Mouse (Mus musculus) C2C12 (cell line): ENCODE data around the gene Gnai2.

Source experiments
- CEBPB ChIP-seq: IDR thresholded peaks from one replicate; pipeline ENCODE4 v1.6.1; 2011; ENCODE audit warnings: low read depth, mild to moderate bottlenecking, control low read depth, moderate library complexity
- CTCF ChIP-seq: IDR thresholded peaks from one replicate; pipeline ENCODE4 v1.5.1; 2011; ENCODE audit not compliant: control insufficient read depth, insufficient read depth, insufficient read length
- MAX ChIP-seq: IDR thresholded peaks from one replicate; pipeline ENCODE4 v1.6.1; 2011; ENCODE audit warnings: mild to moderate bottlenecking, control low read depth
- MYOG ChIP-seq: IDR thresholded peaks from one replicate; pipeline ENCODE4 v1.6.1; 2011; ENCODE audit not compliant: control insufficient read depth, insufficient read length; ENCODE audit errors: extremely low read depth
- USF1 ChIP-seq: IDR thresholded peaks from one replicate; pipeline ENCODE4 v1.6.1; 2011; ENCODE audit warnings: low read depth, mild to moderate bottlenecking, control low read depth, moderate library complexity

DNA sequence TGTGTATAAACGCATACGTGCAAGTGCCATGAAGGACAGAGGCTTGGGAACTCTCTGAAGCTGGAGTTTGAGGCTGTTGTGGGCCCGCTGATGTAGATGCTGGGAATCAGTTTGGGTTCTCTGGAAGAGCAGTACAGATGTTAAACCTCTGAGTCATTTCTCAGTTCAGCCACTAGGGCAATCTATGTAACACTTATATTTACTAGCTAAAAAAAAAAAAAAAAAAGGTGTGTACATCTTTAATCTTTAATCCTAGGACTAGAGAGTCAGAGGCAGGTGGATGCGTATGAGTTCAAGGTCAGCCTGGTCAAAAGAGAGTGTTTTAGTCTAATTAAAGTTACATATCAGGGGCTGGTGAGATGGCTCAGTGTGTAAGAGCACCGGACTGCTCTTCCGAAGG, 11.8 kb upstream of the Gnai2 start:
- no peak for TF ChIP-seq CTCF
- no peak for TF ChIP-seq CEBPB
- TF ChIP-seq MYOG: no peak
- no peak for TF ChIP-seq MAX
- no peak for TF ChIP-seq USF1
